Mouse (Mus musculus): ENCODE measurements around the gene Rimbp2.

- TF ChIP-seq ZNF384 (IDR thresholded peaks at IDR 0.05; ENCODE audit: low read depth, low read length): no peak
- no peak for TF ChIP-seq HCFC1 (IDR thresholded peaks at IDR 0.05; ENCODE audit: borderline replicate concordance, insufficient read depth, low read length)
These were observed 49.2 kb downstream of the Rimbp2 start for GRCm38 (mm10) chr5:128904113-128904512.

All from ES-E14 (cell line).